Mouse (Mus musculus) heart, postnatal 0 days (tissue): Measurements from ENCODE around the gene Tmem156.

ENCODE experiments used
- CTCF ChIP-seq: IDR thresholded peaks from 2 replicates; pipeline ENCODE4 v1.5.1; 2016; ENCODE audit warnings: antibody characterized with exemption, control low read depth, low read depth
- EP300 ChIP-seq: IDR thresholded peaks from 2 replicates; pipeline ENCODE4 v1.6.1; 2016; ENCODE audit warnings: antibody characterized with exemption, low read depth

- TF ChIP-seq CTCF (no peak), EP300 (no peak)
Measured at GRCm38 (mm10) chr5:65068166-65068565, 23.8 kb downstream of the Tmem156 start.
